Mouse (Mus musculus): ENCODE measurements at regions not wholly inside any gene's neighbourhood (a gene's known extent, or its start where the extent isn't known, plus 50 kb on each side); places are given as distances from the start of the nearest gene placed in this dataset.
"Not testable (repeated sequence)": the region's sequence is repeated elsewhere in the genome, so short reads cannot be mapped to it uniquely, and the experiment has no call there.

DNA sequence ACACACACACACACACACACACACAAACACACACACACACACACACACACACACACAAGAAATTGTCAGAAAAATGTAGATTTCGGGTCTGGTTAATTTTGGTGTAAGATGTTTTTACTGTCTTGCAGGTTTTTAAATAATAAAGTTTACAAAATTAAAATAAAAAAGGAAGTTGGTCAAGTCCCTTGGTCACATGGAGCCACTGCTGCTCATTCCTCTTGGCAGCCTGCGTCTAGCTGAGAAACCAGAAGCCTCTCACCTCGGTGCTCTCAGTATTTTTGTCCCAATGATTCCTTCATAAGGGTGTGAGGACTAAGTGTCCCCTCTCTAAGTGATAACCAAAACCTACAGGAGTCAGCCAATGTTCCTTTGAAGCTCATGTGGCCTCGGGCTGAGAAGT is 76.8 kb upstream of the Smg1 start:
- DNase-seq = no peak

GRCm38 (mm10) chr7:118318432-118319135 is 75.1 kb upstream of the Smg1 start:
- DNase-seq = no peak

- not testable (repeated sequence) for DNase-seq
Observed at GRCm38 (mm10) chr7:118314886-118315285, 71.4 kb upstream of the Smg1 start.

DNA sequence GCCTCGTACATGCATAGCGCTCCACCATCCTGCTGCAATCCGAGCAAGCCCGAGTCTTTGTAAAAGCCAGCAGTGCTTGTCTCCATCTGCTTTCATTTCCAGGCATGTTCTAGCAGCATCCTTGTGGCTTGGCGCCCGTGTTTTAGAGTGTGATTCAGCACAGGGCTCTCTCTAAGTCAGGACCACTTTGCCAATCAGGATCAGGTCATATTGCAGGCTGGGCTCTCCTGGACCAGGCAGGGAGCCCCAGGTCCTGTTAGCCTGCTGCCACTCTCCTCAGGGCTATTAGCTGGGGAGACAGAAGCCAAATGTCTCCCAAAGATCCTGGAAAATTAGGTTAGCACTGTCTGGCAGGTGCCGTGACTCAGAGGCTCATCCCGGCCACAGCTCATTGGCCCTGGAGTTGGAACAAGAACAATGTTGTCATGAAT is 70.8 kb upstream of the Smg1 start:
- peak; percentile 29 to 35 for DNase-seq

- DNase-seq = peak; percentile 9 to 23
Observed at GRCm38 (mm10) chr7:118313818-118314217, 70.3 kb upstream of the Smg1 start.

GRCm38 (mm10) chr7:118309733-118310132 is 66.3 kb upstream of the Smg1 start:
- no peak for DNase-seq

- DNase-seq = no peak
Observed at GRCm38 (mm10) chr7:118308882-118309281, 65.4 kb upstream of the Smg1 start.

DNA sequence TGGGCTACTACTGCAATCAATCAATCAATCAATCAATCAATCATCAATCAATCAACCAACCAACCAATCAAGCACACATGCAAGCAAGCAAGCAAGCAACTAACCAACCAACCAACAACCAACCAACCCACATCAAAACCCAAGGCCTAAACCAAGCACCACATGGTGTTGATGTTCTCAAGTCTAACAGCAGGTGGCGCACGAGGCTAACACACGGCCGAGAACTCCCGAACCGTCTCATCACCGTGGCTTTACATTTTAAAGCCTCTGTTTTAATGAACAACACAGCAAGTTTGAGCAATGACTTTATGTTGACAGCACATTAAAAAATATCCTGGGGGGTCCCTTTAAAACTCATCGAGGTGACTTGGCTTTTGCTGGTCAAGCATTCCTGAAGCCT is 61.3 kb upstream of the Smg1 start:
- peak; percentile 71 to 79 for DNase-seq

- no peak for DNase-seq
Observed at GRCm38 (mm10) chr7:118304338-118304737, 60.9 kb upstream of the Smg1 start.

GRCm38 (mm10) chr7:118303921-118304320 is 60.5 kb upstream of the Smg1 start:
- DNase-seq = no peak

- DNase-seq = peak; percentile 22 to 26
Observed at GRCm38 (mm10) chr7:118300678-118301342, 57.3 kb upstream of the Smg1 start.

DNA sequence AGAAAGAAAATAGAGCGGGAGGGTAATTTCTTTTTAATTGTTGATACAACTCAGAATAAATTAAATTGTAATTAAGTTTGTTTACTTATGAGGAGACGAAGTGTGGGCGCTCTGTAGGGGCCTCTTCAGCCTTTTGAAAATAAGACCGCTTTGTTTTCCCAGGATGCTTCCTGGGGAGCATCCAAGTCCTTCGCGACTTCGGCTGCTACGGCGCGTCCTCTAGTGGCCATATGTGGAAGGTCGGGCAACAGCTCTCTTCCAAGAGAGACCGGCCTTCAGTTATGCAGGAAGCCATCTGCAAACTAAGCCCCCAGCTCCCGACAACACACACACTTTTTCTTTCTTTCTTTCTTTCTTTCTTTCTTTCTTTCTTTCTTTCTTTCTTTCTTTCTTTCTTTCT is 54.1 kb upstream of the Smg1 start:
- DNase-seq = peak; percentile 79 to 82

- no peak for DNase-seq
Observed at GRCm38 (mm10) chr7:118296856-118297518, 53.5 kb upstream of the Smg1 start.

- DNase-seq = no peak
Observed at GRCm38 (mm10) chr7:118295855-118296254, 52.4 kb upstream of the Smg1 start.

DNA sequence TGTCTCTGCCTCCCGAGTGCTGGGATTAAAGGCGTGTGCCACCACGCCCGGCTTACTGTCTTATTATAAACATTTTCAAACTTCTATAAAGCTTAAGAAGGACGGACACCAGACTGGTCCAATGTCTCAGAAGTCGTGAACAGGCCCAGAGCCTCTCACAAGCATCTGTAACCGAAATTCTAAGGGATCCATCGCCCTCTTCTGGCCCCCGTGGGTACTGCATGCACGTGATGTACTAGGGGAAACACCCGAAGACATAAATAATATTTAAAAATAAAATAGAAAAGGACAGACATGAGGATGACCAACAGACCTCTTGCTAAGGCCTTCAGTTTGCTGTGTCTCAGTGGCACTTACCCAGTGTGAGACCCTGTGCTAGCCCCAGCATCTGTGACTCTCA is 51.8 kb upstream of the Smg1 start:
- no peak for DNase-seq

GRCm38 (mm10) chr7:118294637-118295036 is 51.2 kb upstream of the Smg1 start:
- no peak for DNase-seq

Data from layer of hippocampus, postnatal 36 days (tissue).